Mouse (Mus musculus): ENCODE data around the gene Gm10053.
A peak's percentile ranks its signal among the peaks of the same experiment; 100 is the strongest.
"Not testable (repeated sequence)": the region's sequence is repeated elsewhere in the genome, so short reads cannot be mapped to it uniquely, and the experiment has no call there.

The Gm10053 gene

GRCm38 (mm10) chr19:24875129-24875870 is at the start of gene Gm10053:
Gene Gm10053 (plus strand): TSS chr19:24875686.
- not testable (repeated sequence) for DNase-seq (ENCODE audit: low spot score in 2 of 2)

- no peak for DNase-seq (ENCODE audit: low spot score in 2 of 2)
Measured at GRCm38 (mm10) chr19:24842080-24842479, 33.4 kb upstream of the Gm10053 start.

- DNase-seq (ENCODE audit: low spot score in 2 of 2) = no peak
Measured at GRCm38 (mm10) chr19:24845007-24845546, 30.4 kb upstream of the Gm10053 start.

- DNase-seq (ENCODE audit: low spot score in 2 of 2) = no peak
Measured at GRCm38 (mm10) chr19:24848345-24848744, 27.1 kb upstream of the Gm10053 start.

GRCm38 (mm10) chr19:24848844-24849243 is 26.6 kb upstream of the Gm10053 start:
- no peak for DNase-seq (ENCODE audit: low spot score in 2 of 2)

GRCm38 (mm10) chr19:24851456-24852315 is 23.8 kb upstream of the Gm10053 start:
- DNase-seq (ENCODE audit: low spot score in 2 of 2) = no peak

GRCm38 (mm10) chr19:24861276-24861611 is 14.2 kb upstream of the Gm10053 start:
- no peak for DNase-seq (ENCODE audit: low spot score in 2 of 2)

- DNase-seq (ENCODE audit: low spot score in 2 of 2) = no peak
Measured at GRCm38 (mm10) chr19:24861612-24862451, 13.7 kb upstream of the Gm10053 start, which contains the start of gene Pgm5. Gene Pgm5 (minus strand): TSS chr19:24861855.

- no peak for DNase-seq (ENCODE audit: low spot score in 2 of 2)
Measured at GRCm38 (mm10) chr19:24865436-24865835, 10.1 kb upstream of the Gm10053 start.

GRCm38 (mm10) chr19:24871037-24871635 is 4.3 kb upstream of the Gm10053 start:
- DNase-seq (ENCODE audit: low spot score in 2 of 2) = peak in 1 of 2 experiments; percentile 55

GRCm38 (mm10) chr19:24873873-24874272 is 1.6 kb upstream of the Gm10053 start:
- no peak for DNase-seq (ENCODE audit: low spot score in 2 of 2)

- no peak for DNase-seq (ENCODE audit: low spot score in 2 of 2)
Measured at GRCm38 (mm10) chr19:24881237-24881636, 5.8 kb downstream of the Gm10053 start.

GRCm38 (mm10) chr19:24885504-24885903 is 10.0 kb downstream of the Gm10053 start:
- DNase-seq (ENCODE audit: low spot score in 2 of 2) = peak in 1 of 2 experiments; percentile 19

- no peak for DNase-seq (ENCODE audit: low spot score in 2 of 2)
Measured at GRCm38 (mm10) chr19:24886888-24887287, 11.4 kb downstream of the Gm10053 start.

- DNase-seq (ENCODE audit: low spot score in 2 of 2) = no peak
Measured at GRCm38 (mm10) chr19:24896536-24896935, 21.1 kb downstream of the Gm10053 start.

- DNase-seq (ENCODE audit: low spot score in 2 of 2) = no peak
Measured at GRCm38 (mm10) chr19:24897006-24897895, 21.8 kb downstream of the Gm10053 start.

- DNase-seq (ENCODE audit: low spot score in 2 of 2) = no peak
Measured at GRCm38 (mm10) chr19:24897896-24898736, 22.6 kb downstream of the Gm10053 start.

GRCm38 (mm10) chr19:24898737-24899577 is 23.5 kb downstream of the Gm10053 start:
- DNase-seq (ENCODE audit: low spot score in 2 of 2) = no peak

Measured in spleen, postnatal 14 days (tissue).